Mouse (Mus musculus): ENCODE measurements around the gene Sik2. TPM values are rescaled to one million over a fixed set of nuclear protein-coding genes. Genes with fewer than 3 reads are reported as not detected.

Gene Sik2
- total and polyA plus RNA-seq, 2 experiments from 2014 or later, result 14.4 to 24.4 TPM

DNA sequence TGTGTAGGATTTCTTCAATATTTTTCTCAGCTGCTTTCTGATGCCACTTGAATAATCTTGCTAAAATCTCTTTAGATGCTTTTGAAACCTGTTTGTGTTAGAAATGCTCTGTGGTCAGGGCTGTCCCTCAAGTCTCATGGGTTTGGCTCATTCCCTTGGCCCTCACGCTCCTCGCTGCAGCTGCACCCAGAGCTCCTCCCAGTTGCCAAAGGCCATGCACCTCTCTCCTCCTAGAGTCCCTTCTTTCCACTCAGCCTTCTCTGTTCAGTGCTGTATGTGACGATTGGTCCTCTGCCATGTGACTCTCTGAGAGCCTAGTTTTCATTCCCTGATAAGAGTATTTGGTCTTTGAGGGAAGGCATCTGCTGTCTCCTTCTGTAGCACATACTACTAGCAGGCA is 131.4 kb downstream of the Sik2 start:
- H3K4me2 ChIP-seq (ENCODE audit: low read depth, low read length, poor library complexity, severe bottlenecking), result no peak overlapping the region
- no peaks in the 10 kb centered on the region for H3K4me1 ChIP-seq (ENCODE audit: insufficient read depth, low read length)
- no peak for ATAC-seq (ENCODE audit: low FRiP score)
- H3K27ac ChIP-seq (ENCODE audit: low read depth, low read length), result no peak overlapping the region
- no peak overlapping the region for H3K4me3 ChIP-seq (ENCODE audit: low read depth, low read length)
- H3K36me3 ChIP-seq (ENCODE audit: insufficient read depth, low read length), result peaks cover 21% of the 10 kb centered on the region
- WGBS, result 87% methylated on average over 3 of the region's 3 CpGs
- no peaks in the 10 kb centered on the region for H3K27me3 ChIP-seq (ENCODE audit: insufficient read depth, low read length)
- no peak overlapping the region for H3K9ac ChIP-seq (replicated peaks; ENCODE audit: low read length, poor library complexity, severe bottlenecking)
- DNase-seq (ENCODE audit: low spot score), result no peak
- TF ChIP-seq CTCF (IDR thresholded peaks at IDR 0.05), result no peak
- no peaks in the 10 kb centered on the region for H3K9me3 ChIP-seq (ENCODE audit: low read length)

DNA sequence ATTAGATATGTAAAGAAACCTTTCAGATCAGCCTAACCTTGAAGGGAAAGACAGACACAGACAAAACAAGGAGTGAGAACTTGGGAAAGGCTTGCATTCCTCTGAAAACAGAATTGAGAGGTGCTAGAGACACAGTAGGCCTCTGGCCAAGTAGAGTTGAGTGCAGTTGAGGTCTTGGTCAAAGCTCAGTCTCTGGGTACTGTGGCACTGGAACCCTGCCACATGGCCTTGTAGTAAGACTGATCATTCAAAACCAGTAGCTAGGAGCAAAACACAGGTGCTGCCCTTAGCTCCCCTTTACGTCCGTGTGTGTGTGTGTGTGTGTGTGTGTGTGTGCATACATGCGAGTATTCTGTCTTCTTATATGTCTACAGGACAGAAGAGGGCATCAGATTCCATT is 132.6 kb downstream of the Sik2 start:
- ATAC-seq (ENCODE audit: low FRiP score), result no peak
- DNase-seq (ENCODE audit: low spot score), result no peak
- Histone ChIP-seq H3K27me3 (ENCODE audit: insufficient read depth, low read length) (no peaks in the 10 kb centered on the region), H3K9me3 (ENCODE audit: low read length) (no peaks in the 10 kb centered on the region), H3K4me2 (ENCODE audit: low read depth, low read length, poor library complexity, severe bottlenecking) (no peak overlapping the region), H3K9ac (replicated peaks; ENCODE audit: low read length, poor library complexity, severe bottlenecking) (no peak overlapping the region), H3K4me1 (ENCODE audit: insufficient read depth, low read length) (no peaks in the 10 kb centered on the region), H3K36me3 (ENCODE audit: insufficient read depth, low read length) (peaks cover 20% of the 10 kb centered on the region), H3K27ac (ENCODE audit: low read depth, low read length) (no peak overlapping the region), H3K4me3 (ENCODE audit: low read depth, low read length) (no peak overlapping the region)
- TF ChIP-seq CTCF (IDR thresholded peaks at IDR 0.05), result no peak
- 96% methylated on average over 3 of the region's 3 CpGs for WGBS

DNA sequence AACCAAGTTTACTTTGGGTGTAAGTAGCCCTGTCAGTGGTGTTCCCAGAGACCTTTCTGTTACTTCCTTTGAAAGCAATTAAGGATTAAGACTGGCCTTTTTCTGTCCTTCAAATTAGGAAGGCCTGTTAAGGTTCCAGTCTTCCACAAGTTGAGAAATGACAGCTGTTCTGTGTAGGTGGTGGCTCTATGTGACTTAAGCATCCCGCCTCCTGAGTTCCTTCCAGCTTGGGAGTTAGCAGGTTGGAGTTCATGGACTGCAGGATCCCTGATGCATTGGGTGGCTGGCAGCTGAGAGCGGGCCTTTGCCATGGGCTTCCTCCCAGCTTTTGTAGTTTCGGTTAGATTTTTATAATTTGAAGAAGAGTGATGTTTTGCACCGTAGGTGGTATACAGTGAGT is 133.4 kb downstream of the Sik2 start:
- WGBS, result 98% methylated on average over 4 of the region's 4 CpGs

DNA sequence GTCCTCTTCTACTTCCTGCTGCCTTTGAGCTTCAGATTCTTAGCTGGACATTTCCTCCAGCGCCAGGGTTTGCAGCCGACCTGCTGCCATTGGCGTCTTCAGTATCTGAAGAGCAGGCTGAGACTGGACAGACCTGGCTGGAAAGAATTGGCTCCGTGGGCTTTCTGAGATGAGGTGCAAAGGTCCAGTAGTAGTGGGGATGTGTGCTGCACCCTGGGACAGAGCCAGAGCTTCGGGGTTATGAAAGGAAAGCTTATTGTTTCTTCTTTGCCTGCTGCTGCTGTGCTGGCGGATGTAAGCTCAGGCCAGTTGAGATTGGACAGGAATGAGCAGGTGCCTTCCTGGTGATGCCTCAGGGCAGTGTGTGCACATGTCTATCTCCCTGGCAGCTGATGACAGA is 134.8 kb downstream of the Sik2 start:
- peaks cover 19% of the 10 kb centered on the region for H3K36me3 ChIP-seq (ENCODE audit: insufficient read depth, low read length)
- ATAC-seq (ENCODE audit: low FRiP score) (no peak), DNase-seq (ENCODE audit: low spot score) (no peak)
- no peak overlapping the region for H3K9ac ChIP-seq (replicated peaks; ENCODE audit: low read length, poor library complexity, severe bottlenecking)
- no peak overlapping the region for H3K4me2 ChIP-seq (ENCODE audit: low read depth, low read length, poor library complexity, severe bottlenecking)
- no peak for TF ChIP-seq CTCF (IDR thresholded peaks at IDR 0.05)
- H3K27me3 ChIP-seq (ENCODE audit: insufficient read depth, low read length), result no peaks in the 10 kb centered on the region
- H3K4me3 ChIP-seq (ENCODE audit: low read depth, low read length), result no peak overlapping the region
- H3K4me1 ChIP-seq (ENCODE audit: insufficient read depth, low read length), result no peaks in the 10 kb centered on the region
- no peak overlapping the region for H3K27ac ChIP-seq (ENCODE audit: low read depth, low read length)
- no peaks in the 10 kb centered on the region for H3K9me3 ChIP-seq (ENCODE audit: low read length)
- WGBS, result 82% methylated on average over 6 of the region's 6 CpGs

More for the DNA sequence above, 133.4 kb downstream of the Sik2 start:
- no peak overlapping the region for H3K27ac ChIP-seq (ENCODE audit: low read depth, low read length)
- no peaks in the 10 kb centered on the region for H3K27me3 ChIP-seq (ENCODE audit: insufficient read depth, low read length)
- no peak overlapping the region for H3K9ac ChIP-seq (replicated peaks; ENCODE audit: low read length, poor library complexity, severe bottlenecking)
- no peak for TF ChIP-seq CTCF (IDR thresholded peaks at IDR 0.05)
- no peak overlapping the region for H3K4me3 ChIP-seq (ENCODE audit: low read depth, low read length)
- H3K4me2 ChIP-seq (ENCODE audit: low read depth, low read length, poor library complexity, severe bottlenecking), result no peak overlapping the region
- no peaks in the 10 kb centered on the region for H3K9me3 ChIP-seq (ENCODE audit: low read length)
- peaks cover 22% of the 10 kb centered on the region for H3K36me3 ChIP-seq (ENCODE audit: insufficient read depth, low read length)
- ATAC-seq (ENCODE audit: low FRiP score) (no peak), DNase-seq (ENCODE audit: low spot score) (no peak)
- no peaks in the 10 kb centered on the region for H3K4me1 ChIP-seq (ENCODE audit: insufficient read depth, low read length)

DNA sequence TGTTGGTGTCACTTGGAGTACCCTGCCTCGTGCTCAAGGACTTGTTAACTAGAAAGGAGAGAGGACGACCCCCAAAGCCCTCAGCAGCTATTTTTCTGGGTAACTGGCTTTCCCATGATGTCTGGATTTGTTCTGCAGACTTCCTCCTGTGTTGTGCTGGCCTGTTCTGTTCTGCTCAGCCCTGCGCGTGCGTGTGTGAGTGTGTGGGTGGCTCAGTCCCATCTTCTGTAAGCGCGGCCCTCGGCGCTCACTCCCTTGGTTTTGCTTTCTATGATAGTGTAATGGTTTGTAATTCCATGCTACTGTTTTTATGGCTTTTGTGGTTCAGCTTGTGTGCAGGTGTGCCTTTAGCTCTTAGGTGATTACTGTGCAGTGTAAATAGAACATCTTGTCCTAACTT is 135.7 kb downstream of the Sik2 start:
- H3K4me2 ChIP-seq (ENCODE audit: low read depth, low read length, poor library complexity, severe bottlenecking), result no peak overlapping the region
- no peak for TF ChIP-seq CTCF (IDR thresholded peaks at IDR 0.05)
- 96% methylated on average over 9 of the region's 9 CpGs for WGBS
- peaks cover 23% of the 10 kb centered on the region for H3K36me3 ChIP-seq (ENCODE audit: insufficient read depth, low read length)
- H3K4me1 ChIP-seq (ENCODE audit: insufficient read depth, low read length), result no peaks in the 10 kb centered on the region
- no peak overlapping the region for H3K4me3 ChIP-seq (ENCODE audit: low read depth, low read length)
- H3K9ac ChIP-seq (replicated peaks; ENCODE audit: low read length, poor library complexity, severe bottlenecking), result no peak overlapping the region
- no peak for ATAC-seq (ENCODE audit: low FRiP score)
- H3K27ac ChIP-seq (ENCODE audit: low read depth, low read length), result no peak overlapping the region
- H3K27me3 ChIP-seq (ENCODE audit: insufficient read depth, low read length), result no peaks in the 10 kb centered on the region
- no peaks in the 10 kb centered on the region for H3K9me3 ChIP-seq (ENCODE audit: low read length)
- no peak for DNase-seq (ENCODE audit: low spot score)

DNA sequence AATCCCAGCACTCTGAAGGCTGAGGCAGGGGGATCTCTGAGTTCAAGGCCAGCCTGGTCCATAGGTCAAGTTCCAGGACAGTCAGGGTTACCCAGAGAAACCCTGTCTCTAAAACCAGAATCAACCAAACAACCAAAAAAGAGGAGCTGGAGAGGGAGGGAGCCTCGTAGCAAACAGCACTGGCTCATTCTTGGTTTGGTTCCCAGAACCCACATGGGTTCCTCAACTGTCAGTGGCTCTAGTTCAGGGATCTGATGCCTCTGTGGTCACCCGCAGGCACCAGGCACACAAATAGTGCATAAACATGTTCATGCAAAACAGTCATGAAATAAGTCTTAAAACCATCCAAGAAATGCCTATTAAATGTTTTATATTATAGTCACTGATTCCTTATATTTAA is 140.7 kb downstream of the Sik2 start:
- Histone ChIP-seq H3K36me3 (ENCODE audit: insufficient read depth, low read length) (peaks cover 35% of the 10 kb centered on the region), H3K4me1 (ENCODE audit: insufficient read depth, low read length) (no peaks in the 10 kb centered on the region), H3K4me2 (ENCODE audit: low read depth, low read length, poor library complexity, severe bottlenecking) (no peak overlapping the region), H3K4me3 (ENCODE audit: low read depth, low read length) (no peak overlapping the region), H3K27ac (ENCODE audit: low read depth, low read length) (no peak overlapping the region), H3K9me3 (ENCODE audit: low read length) (no peaks in the 10 kb centered on the region), H3K27me3 (ENCODE audit: insufficient read depth, low read length) (no peaks in the 10 kb centered on the region), H3K9ac (replicated peaks; ENCODE audit: low read length, poor library complexity, severe bottlenecking) (no peak overlapping the region)
- TF ChIP-seq CTCF (IDR thresholded peaks at IDR 0.05), result no peak
- no peak for ATAC-seq (ENCODE audit: low FRiP score)
- no peak for DNase-seq (ENCODE audit: low spot score)
- 94% methylated on average over 2 of the region's 2 CpGs for WGBS
